Mouse (Mus musculus): Measurements from ENCODE around the gene Elavl2. TPM values are rescaled to one million over a fixed set of nuclear protein-coding genes. Genes with fewer than 3 reads are reported as not detected.

Elavl2 gene
- polyA plus RNA-seq, 1 experiment from 2014 or later, result 0.22 TPM

- Histone ChIP-seq H3K4me3 (replicated peaks) (peak overlapping the region; percentile 31), H3K27me3 (peaks cover 77% of the 10 kb centered on the region)
Measured at GRCm38 (mm10) chr4:91375372-91375687, 25.3 kb downstream of the Elavl2 start.

GRCm38 (mm10) chr4:91374571-91375371 is 25.8 kb downstream of the Elavl2 start:
- no peak for ATAC-seq (ENCODE audit: insufficient read depth)
- 2% methylated on average over 46 of the region's 46 CpGs for WGBS (ENCODE audit: insufficient replicate concordance)
- Histone ChIP-seq H3K27ac (replicated peaks) (no peak overlapping the region), H3K9me3 (replicated peaks) (no peaks in the 10 kb centered on the region), H3K9ac (no peak overlapping the region), H3K4me2 (peak overlapping the region; percentile 59), H3K4me3 (replicated peaks) (peak overlapping the region; percentile 31; the same call in 1 of the 2 replicates), H3K27me3 (peaks cover 77% of the 10 kb centered on the region), H3K36me3 (replicated peaks) (no peaks in the 10 kb centered on the region), H3K4me1 (replicated peaks) (peaks cover 11% of the 10 kb centered on the region)

More at GRCm38 (mm10) chr4:91375372-91375687, 25.3 kb downstream of the Elavl2 start:
- H3K4me1 ChIP-seq (replicated peaks), result peaks cover 11% of the 10 kb centered on the region
- no peaks in the 10 kb centered on the region for H3K36me3 ChIP-seq (replicated peaks)
- H3K27ac ChIP-seq (replicated peaks), result no peak overlapping the region
- WGBS (ENCODE audit: insufficient replicate concordance), result under 1% methylated on average over 7 of the region's 7 CpGs
- H3K9me3 ChIP-seq (replicated peaks), result no peaks in the 10 kb centered on the region
- peak overlapping the region; percentile 59 for H3K4me2 ChIP-seq
- no peak overlapping the region for H3K9ac ChIP-seq
- no peak for ATAC-seq (ENCODE audit: insufficient read depth)

- Histone ChIP-seq H3K9ac (no peak overlapping the region), H3K4me2 (no peak overlapping the region), H3K27ac (replicated peaks) (no peak overlapping the region), H3K4me3 (replicated peaks) (no peak overlapping the region), H3K27me3 (peaks cover 80% of the 10 kb centered on the region), H3K9me3 (replicated peaks) (no peaks in the 10 kb centered on the region), H3K4me1 (replicated peaks) (peaks cover 11% of the 10 kb centered on the region), H3K36me3 (replicated peaks) (no peaks in the 10 kb centered on the region)
- WGBS (ENCODE audit: insufficient replicate concordance), result 7% methylated on average over 13 of the region's 13 CpGs
- no peak for ATAC-seq (ENCODE audit: insufficient read depth)
Measured at GRCm38 (mm10) chr4:91372844-91373243, 27.7 kb downstream of the Elavl2 start.

GRCm38 (mm10) chr4:91371819-91372215 is 28.8 kb downstream of the Elavl2 start:
- Histone ChIP-seq H3K4me2 (peak overlapping the region; percentile 66), H3K4me1 (replicated peaks) (peaks cover 11% of the 10 kb centered on the region), H3K4me3 (replicated peaks) (peak overlapping the region; percentile 36), H3K27me3 (peaks cover 80% of the 10 kb centered on the region), H3K36me3 (replicated peaks) (no peaks in the 10 kb centered on the region), H3K9ac (no peak overlapping the region), H3K9me3 (replicated peaks) (no peaks in the 10 kb centered on the region), H3K27ac (replicated peaks) (no peak overlapping the region)
- WGBS (ENCODE audit: insufficient replicate concordance), result under 1% methylated on average over 40 of the region's 44 CpGs
- peak; percentile 47; the same call in 1 of the 2 replicates for ATAC-seq (ENCODE audit: insufficient read depth)

GRCm38 (mm10) chr4:91371131-91371818 is 29.3 kb downstream of the Elavl2 start:
- WGBS (ENCODE audit: insufficient replicate concordance), result 2% methylated on average over 76 of the region's 82 CpGs
- Histone ChIP-seq H3K4me1 (replicated peaks) (peaks cover 11% of the 10 kb centered on the region), H3K36me3 (replicated peaks) (no peaks in the 10 kb centered on the region), H3K9ac (no peak overlapping the region), H3K4me3 (replicated peaks) (peak overlapping the region; percentile 36), H3K27me3 (peaks cover 74% of the 10 kb centered on the region), H3K27ac (replicated peaks) (no peak overlapping the region), H3K9me3 (replicated peaks) (no peaks in the 10 kb centered on the region), H3K4me2 (peak overlapping the region; percentile 66)
- ATAC-seq (ENCODE audit: insufficient read depth), result no peak; the same call in 1 of the 2 replicates

GRCm38 (mm10) chr4:91365276-91365675 is 35.3 kb downstream of the Elavl2 start:
- 68% methylated on average over 12 of the region's 12 CpGs for WGBS (ENCODE audit: insufficient replicate concordance)
- Histone ChIP-seq H3K27me3 (peaks cover 14% of the 10 kb centered on the region), H3K4me3 (replicated peaks) (no peak overlapping the region), H3K9me3 (replicated peaks) (no peaks in the 10 kb centered on the region), H3K27ac (replicated peaks) (no peak overlapping the region), H3K4me1 (replicated peaks) (no peaks in the 10 kb centered on the region), H3K36me3 (replicated peaks) (no peaks in the 10 kb centered on the region), H3K9ac (no peak overlapping the region), H3K4me2 (no peak overlapping the region)
- ATAC-seq (ENCODE audit: insufficient read depth), result no peak

GRCm38 (mm10) chr4:91363963-91364362 is 36.6 kb downstream of the Elavl2 start:
- Histone ChIP-seq H3K36me3 (replicated peaks) (no peaks in the 10 kb centered on the region), H3K27me3 (peaks cover 1% of the 10 kb centered on the region; the same call in 1 of the 2 replicates), H3K4me1 (replicated peaks) (no peaks in the 10 kb centered on the region), H3K9ac (no peak overlapping the region), H3K4me2 (no peak overlapping the region), H3K4me3 (replicated peaks) (no peak overlapping the region), H3K9me3 (replicated peaks) (no peaks in the 10 kb centered on the region), H3K27ac (replicated peaks) (no peak overlapping the region)
- 69% methylated on average over 4 of the region's 4 CpGs for WGBS (ENCODE audit: insufficient replicate concordance)
- no peak for ATAC-seq (ENCODE audit: insufficient read depth)

- Histone ChIP-seq H3K36me3 (replicated peaks) (no peaks in the 10 kb centered on the region), H3K27me3 (no peaks in the 10 kb centered on the region), H3K4me3 (replicated peaks) (no peak overlapping the region), H3K4me2 (no peak overlapping the region), H3K4me1 (replicated peaks) (no peaks in the 10 kb centered on the region), H3K27ac (replicated peaks) (no peak overlapping the region), H3K9me3 (replicated peaks) (no peaks in the 10 kb centered on the region), H3K9ac (no peak overlapping the region)
- WGBS (ENCODE audit: insufficient replicate concordance), result 49% methylated on average over 5 of the region's 5 CpGs
- ATAC-seq (ENCODE audit: insufficient read depth), result no peak
Measured at GRCm38 (mm10) chr4:91362520-91362919, 38.1 kb downstream of the Elavl2 start.

- Histone ChIP-seq H3K4me2 (no peak overlapping the region), H3K27ac (replicated peaks) (no peak overlapping the region), H3K4me1 (replicated peaks) (no peaks in the 10 kb centered on the region), H3K36me3 (replicated peaks) (no peaks in the 10 kb centered on the region), H3K4me3 (replicated peaks) (no peak overlapping the region), H3K9ac (no peak overlapping the region), H3K27me3 (no peaks in the 10 kb centered on the region), H3K9me3 (replicated peaks) (no peaks in the 10 kb centered on the region)
- no peak for ATAC-seq (ENCODE audit: insufficient read depth)
- WGBS (ENCODE audit: insufficient replicate concordance), result 66% methylated on average over 9 of the region's 9 CpGs
Measured at GRCm38 (mm10) chr4:91353138-91353537, 47.4 kb downstream of the Elavl2 start.

- no peak overlapping the region for H3K27ac ChIP-seq (replicated peaks)
- no peak overlapping the region for H3K4me2 ChIP-seq
- H3K4me1 ChIP-seq (replicated peaks), result no peaks in the 10 kb centered on the region
- H3K27me3 ChIP-seq, result no peaks in the 10 kb centered on the region
- 63% methylated on average over 5 of the region's 5 CpGs for WGBS (ENCODE audit: insufficient replicate concordance)
- no peak for ATAC-seq (ENCODE audit: insufficient read depth)
- H3K9ac ChIP-seq, result no peak overlapping the region
- no peak overlapping the region for H3K4me3 ChIP-seq (replicated peaks)
- no peaks in the 10 kb centered on the region for H3K36me3 ChIP-seq (replicated peaks)
- no peaks in the 10 kb centered on the region for H3K9me3 ChIP-seq (replicated peaks)
Measured at GRCm38 (mm10) chr4:91349579-91349978, 51.0 kb downstream of the Elavl2 start.

- no peaks in the 10 kb centered on the region for H3K4me1 ChIP-seq (replicated peaks)
- no peak overlapping the region for H3K27ac ChIP-seq (replicated peaks)
- H3K9me3 ChIP-seq (replicated peaks), result no peaks in the 10 kb centered on the region
- no peaks in the 10 kb centered on the region for H3K36me3 ChIP-seq (replicated peaks)
- 73% methylated on average over 4 of the region's 4 CpGs for WGBS (ENCODE audit: insufficient replicate concordance)
- no peak overlapping the region for H3K9ac ChIP-seq
- ATAC-seq (ENCODE audit: insufficient read depth), result no peak
- no peak overlapping the region for H3K4me3 ChIP-seq (replicated peaks)
- H3K27me3 ChIP-seq, result no peaks in the 10 kb centered on the region
- H3K4me2 ChIP-seq, result no peak overlapping the region
Measured at GRCm38 (mm10) chr4:91334177-91334576, 66.4 kb downstream of the Elavl2 start.
